Mouse (Mus musculus) ES-Bruce4 (cell line): ENCODE results near the gene Magi2.

Experiments
- CTCF ChIP-seq: IDR thresholded peaks from one replicate; pipeline ENCODE4 v1.8.1; 2011; ENCODE audit warnings: low read depth, low read length
- EP300 ChIP-seq: IDR thresholded peaks from 2 replicates; pipeline ENCODE4 v1.6.1; 2011; ENCODE audit warnings: low read depth, low read length; ENCODE audit not compliant: insufficient read depth
- POLR2A ChIP-seq: IDR thresholded peaks from one replicate; pipeline ENCODE4 v1.8.1; 2011; ENCODE audit warnings: low read length; ENCODE audit not compliant: insufficient read depth

DNA sequence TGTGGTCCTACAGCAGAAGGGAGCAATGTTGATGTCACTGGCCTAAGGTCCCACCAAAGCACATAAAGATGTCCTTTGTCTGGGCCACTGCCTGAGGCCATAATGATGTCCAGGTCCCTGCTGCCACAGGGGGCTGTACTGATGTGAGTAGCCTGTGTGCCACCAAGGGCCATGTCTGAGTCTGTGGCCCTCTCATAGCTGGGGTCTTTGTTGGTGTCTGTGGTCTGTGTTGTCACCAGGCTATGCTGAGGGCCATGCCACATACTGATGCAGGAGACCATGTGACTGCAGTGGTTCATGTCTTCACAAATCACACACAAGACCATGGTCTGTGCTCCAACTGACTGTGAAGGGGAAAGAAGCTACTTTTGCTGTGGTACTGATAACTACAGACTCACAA, 1015.7 kb downstream of the Magi2 start:
- TF ChIP-seq CTCF (no peak), EP300 (no peak), POLR2A (no peak)
